Mouse (Mus musculus) neural tube, embryonic 13.5 days (tissue): ENCODE measurements around the gene Dusp1. TPM values are rescaled to one million over a fixed set of nuclear protein-coding genes. Genes with fewer than 3 reads are reported as not detected.

ENCODE experiments used
- ATAC-seq: fragments of 200-750 bp; cut with Nextera tagmentation; 2 replicates; pipeline ENCODE4 v1.8.0; 2017; ENCODE audit warnings: low read depth, mild to moderate bottlenecking, moderate TSS enrichment, moderate library complexity
- H3K27ac ChIP-seq: fragments of 300-500 bp; sonication (generic); replicated peaks from 2 replicates; pipeline ENCODE4 v1.5.1; 2015; ENCODE audit warnings: moderate library complexity, mild to moderate bottlenecking, inconsistent platforms
- H3K27me3 ChIP-seq: fragments of 300-500 bp; sonication (generic); 2 replicates; pipeline ENCODE4 v1.6.1; 2015; ENCODE audit warnings: mild to moderate bottlenecking, inconsistent platforms
- H3K36me3 ChIP-seq: fragments of 300-500 bp; sonication (generic); 2 replicates; pipeline ENCODE4 v1.6.1; 2015; ENCODE audit warnings: mild to moderate bottlenecking, inconsistent platforms
- H3K4me1 ChIP-seq: fragments of 300-500 bp; sonication (generic); replicated peaks from 2 replicates; pipeline ENCODE4 v1.6.1; 2015; ENCODE audit warnings: inconsistent platforms
- H3K4me2 ChIP-seq: fragments of 300-500 bp; sonication (generic); 2 replicates; pipeline ENCODE4 v1.6.1; 2015; ENCODE audit warnings: inconsistent platforms, mild to moderate bottlenecking, moderate library complexity
- H3K4me3 ChIP-seq: fragments of 300-500 bp; sonication (generic); 2 replicates; pipeline ENCODE4 v1.5.1; 2015; ENCODE audit warnings: mild to moderate bottlenecking, inconsistent platforms
- H3K9ac ChIP-seq: fragments of 300-500 bp; sonication (generic); 2 replicates; pipeline ENCODE4 v1.6.1; 2015; ENCODE audit warnings: moderate library complexity, mild to moderate bottlenecking, inconsistent platforms
- H3K9me3 ChIP-seq: fragments of 300-500 bp; sonication (generic); 2 replicates; pipeline ENCODE4 v1.6.1; 2016; ENCODE audit warnings: inconsistent platforms
- WGBS: fragments of 180-500 bp; shearing (Covaris S2); methylation state at CpG from one replicate; pipeline ENCODE4 v1.1.7; 2015; 5-methylcytosine and 5-hydroxymethylcytosine counted together
- polyA plus RNA-seq: library from polyadenylated mRNA; unstranded; fragments of >200 nt; fragmentation: Nextera tagmentation; extraction: Ambion mirVana; gene quantifications from 2 replicates; pipeline ENCODE4 v1.2.1, GENCODE M21; 2015

Gene Dusp1
- polyA plus RNA-seq, 1 experiment from 2014 or later = 36.8 TPM

DNA sequence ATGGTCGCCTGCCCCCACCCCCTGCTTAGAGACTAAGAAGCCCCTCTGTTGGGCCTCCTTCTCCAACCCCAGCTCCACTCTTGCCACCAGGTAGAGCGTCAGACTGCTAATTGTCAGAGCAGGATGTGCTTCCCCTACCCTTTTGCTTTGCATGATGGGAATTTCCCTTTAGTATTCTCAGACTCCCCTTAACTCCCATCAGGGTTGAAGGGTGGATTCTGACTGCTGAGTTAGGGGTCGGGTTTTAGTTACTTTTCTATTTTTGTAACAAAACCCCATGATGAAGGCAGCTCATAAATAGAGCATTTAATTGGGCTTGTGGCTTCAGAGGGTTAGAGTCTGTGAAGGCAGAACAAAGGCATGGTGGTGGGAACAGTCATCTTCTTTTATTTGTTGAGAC is 8.9 kb downstream of the Dusp1 start:
- Histone ChIP-seq H3K4me2 (no peak overlapping the region), H3K9ac (no peak overlapping the region), H3K9me3 (no peaks in the 10 kb centered on the region), H3K36me3 (no peaks in the 10 kb centered on the region), H3K4me1 (peaks cover 12% of the 10 kb centered on the region; the same call in 1 of the 2 replicates), H3K27me3 (0 out of 2 replicates have a peak, but pooled peaks cover 7% of the 10 kb centered on the region), H3K27ac (no peak overlapping the region), H3K4me3 (no peak overlapping the region)
- no peak for ATAC-seq
- 71% methylated on average over 3 of the region's 3 CpGs for WGBS

DNA sequence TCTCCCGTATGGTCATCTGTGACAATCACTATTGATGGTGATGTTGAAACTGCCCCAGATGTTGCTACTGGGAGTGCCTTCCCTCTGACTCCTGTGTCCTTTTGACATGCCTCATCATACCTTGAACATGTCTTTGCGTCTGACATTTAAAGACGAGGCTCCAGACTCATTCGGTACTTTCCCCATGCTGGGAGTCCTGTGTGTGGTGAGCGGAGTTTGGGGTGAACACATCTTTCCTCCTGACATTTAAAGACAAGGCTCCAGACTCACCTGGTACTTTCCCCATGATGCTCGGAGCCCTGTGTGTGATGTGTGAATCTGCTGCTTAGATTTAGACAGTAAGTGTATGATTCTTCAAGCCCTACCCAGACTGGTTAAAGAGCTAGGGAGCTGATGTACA is 10.8 kb downstream of the Dusp1 start:
- no peak overlapping the region for H3K27ac ChIP-seq
- H3K27me3 ChIP-seq = peaks cover 7% of the 10 kb centered on the region; the same call in 1 of the 2 replicates
- no peak overlapping the region for H3K4me2 ChIP-seq
- H3K9ac ChIP-seq = no peak overlapping the region
- no peaks in the 10 kb centered on the region for H3K9me3 ChIP-seq
- ATAC-seq = no peak
- no peaks in the 10 kb centered on the region for H3K36me3 ChIP-seq
- WGBS = 90% methylated on average over 6 of the region's 6 CpGs
- H3K4me1 ChIP-seq = peaks cover 12% of the 10 kb centered on the region; the same call in 1 of the 2 replicates
- no peak overlapping the region for H3K4me3 ChIP-seq

DNA sequence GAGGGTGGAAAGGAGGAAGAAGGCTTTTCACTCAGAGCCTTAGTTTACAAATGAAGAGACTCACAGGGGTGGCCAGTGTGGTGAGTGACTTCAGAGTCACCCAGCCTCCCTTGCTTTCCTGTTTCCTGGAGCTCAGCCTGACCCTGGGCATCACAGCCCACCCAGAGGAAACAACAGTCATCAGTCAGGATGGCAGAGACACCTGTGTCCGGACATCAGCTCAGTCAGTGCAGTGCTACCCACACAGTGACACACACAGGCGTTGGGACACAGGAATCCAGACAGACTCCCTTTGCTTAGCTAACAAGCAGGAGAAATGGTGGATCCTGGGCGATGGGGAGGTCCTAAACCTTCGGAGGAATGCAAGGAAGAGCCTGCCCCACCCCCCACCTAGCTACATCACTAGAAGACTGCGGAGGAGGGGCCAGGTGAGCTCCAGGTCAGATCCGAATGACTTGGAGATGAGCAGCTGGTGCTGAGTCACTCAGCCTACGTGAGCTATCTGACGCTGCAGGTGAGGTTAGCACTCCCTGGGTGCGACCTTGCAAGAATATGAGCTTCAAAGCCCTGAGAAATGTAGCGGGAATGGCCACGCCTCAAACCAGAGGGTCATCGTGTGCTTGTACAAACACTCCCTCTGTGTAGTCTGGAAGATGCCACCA is 12.6 kb downstream of the Dusp1 start:
- no peaks in the 10 kb centered on the region for H3K36me3 ChIP-seq
- no peak for ATAC-seq
- no peak overlapping the region for H3K9ac ChIP-seq
- no peak overlapping the region for H3K4me2 ChIP-seq
- no peaks in the 10 kb centered on the region for H3K9me3 ChIP-seq
- peaks cover 12% of the 10 kb centered on the region; the same call in 1 of the 2 replicates for H3K4me1 ChIP-seq
- H3K4me3 ChIP-seq = no peak overlapping the region
- 13% methylated on average over 12 of the region's 12 CpGs for WGBS
- H3K27ac ChIP-seq = no peak overlapping the region
- H3K27me3 ChIP-seq = peaks cover 7% of the 10 kb centered on the region; the same call in 1 of the 2 replicates

DNA sequence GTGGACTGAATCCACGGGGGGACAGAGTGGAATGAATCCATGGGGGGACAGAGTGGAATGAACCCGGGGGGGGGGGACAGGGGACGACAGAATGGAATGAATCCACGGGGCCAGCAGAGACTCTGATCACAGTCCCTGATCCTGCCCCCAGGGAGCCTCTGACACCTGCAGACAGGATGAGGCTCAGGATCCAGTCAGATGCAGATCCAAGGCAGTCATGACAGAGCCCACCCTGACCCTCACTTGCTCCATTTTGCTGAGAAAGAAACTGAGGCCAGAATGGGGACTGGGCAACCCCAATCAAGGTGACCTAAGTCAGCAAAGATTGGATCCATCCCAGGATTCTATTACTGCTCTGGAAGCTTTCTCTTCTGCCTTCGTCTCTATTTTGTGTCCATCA is 13.4 kb downstream of the Dusp1 start:
- Histone ChIP-seq H3K27me3 (peaks cover 7% of the 10 kb centered on the region; the same call in 1 of the 2 replicates), H3K27ac (no peak overlapping the region), H3K9ac (no peak overlapping the region), H3K4me2 (no peak overlapping the region), H3K9me3 (no peaks in the 10 kb centered on the region), H3K36me3 (no peaks in the 10 kb centered on the region), H3K4me3 (no peak overlapping the region), H3K4me1 (peaks cover 12% of the 10 kb centered on the region; the same call in 1 of the 2 replicates)
- no peak for ATAC-seq
- WGBS = 11% methylated on average over 4 of the region's 5 CpGs

DNA sequence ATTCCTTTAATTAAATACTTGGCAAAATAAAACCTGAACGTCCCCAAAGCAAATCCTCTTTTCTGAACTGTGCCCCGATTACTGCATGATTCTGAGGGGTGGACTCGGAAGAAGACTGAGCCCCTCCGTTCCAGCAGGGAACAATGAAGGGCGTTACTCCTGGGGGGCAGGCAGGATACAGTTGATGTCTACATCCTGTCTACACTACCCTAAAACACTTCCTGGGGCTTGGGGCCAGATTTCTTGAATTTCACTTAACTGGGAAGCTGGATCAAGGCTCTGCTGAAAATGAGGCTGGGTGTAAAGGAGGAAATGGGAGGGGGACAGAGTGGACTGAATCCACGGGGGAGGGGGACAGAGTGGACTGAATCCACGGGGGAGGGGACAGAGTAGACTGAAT is 14.2 kb downstream of the Dusp1 start:
- Histone ChIP-seq H3K4me3 (no peak overlapping the region), H3K9ac (no peak overlapping the region), H3K27me3 (peaks cover 7% of the 10 kb centered on the region; the same call in 1 of the 2 replicates), H3K27ac (no peak overlapping the region), H3K4me1 (peaks cover 12% of the 10 kb centered on the region; the same call in 1 of the 2 replicates), H3K36me3 (no peaks in the 10 kb centered on the region), H3K9me3 (no peaks in the 10 kb centered on the region), H3K4me2 (no peak overlapping the region)
- ATAC-seq = no peak
- WGBS = 38% methylated on average over 7 of the region's 7 CpGs

DNA sequence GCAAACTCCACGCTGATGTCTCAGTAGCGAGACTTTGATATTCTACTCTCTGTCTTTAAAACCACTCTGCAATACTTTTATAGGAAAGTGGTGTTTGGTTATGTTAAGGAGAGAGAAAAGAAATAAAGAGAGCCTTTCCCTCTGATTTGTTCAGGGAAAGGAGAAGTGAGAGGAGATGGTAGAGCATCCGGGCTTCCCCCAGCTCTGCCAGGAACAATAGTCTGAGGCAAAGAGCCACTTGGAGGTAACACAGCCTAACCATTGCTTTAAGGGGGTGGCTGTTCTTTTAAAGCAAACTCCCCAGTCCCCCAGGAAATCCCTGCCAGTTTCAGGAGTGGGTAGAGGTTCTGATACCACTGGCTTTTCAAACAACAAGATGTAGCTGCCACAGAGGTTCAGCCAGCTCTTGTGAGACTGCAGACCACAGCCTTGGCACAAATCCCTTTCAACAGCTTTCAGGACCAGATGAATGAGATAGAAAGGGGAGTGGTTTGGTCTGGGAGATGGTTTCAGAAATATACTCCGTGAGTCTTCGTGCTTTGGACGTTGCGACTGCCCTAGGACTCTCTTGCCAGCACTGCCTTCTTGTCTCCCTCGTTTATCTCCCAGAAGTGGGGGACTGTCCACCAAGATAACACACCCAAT is 17.5 kb downstream of the Dusp1 start:
- no peak for ATAC-seq
- H3K4me1 ChIP-seq = peaks cover 10% of the 10 kb centered on the region; the same call in 1 of the 2 replicates
- no peak overlapping the region for H3K9ac ChIP-seq
- peaks cover 5% of the 10 kb centered on the region; the same call in 1 of the 2 replicates for H3K27me3 ChIP-seq
- H3K9me3 ChIP-seq = no peaks in the 10 kb centered on the region
- no peak overlapping the region for H3K4me3 ChIP-seq
- no peak overlapping the region for H3K27ac ChIP-seq
- 88% methylated on average over 8 of the region's 8 CpGs for WGBS
- H3K4me2 ChIP-seq = no peak overlapping the region
- no peaks in the 10 kb centered on the region for H3K36me3 ChIP-seq

DNA sequence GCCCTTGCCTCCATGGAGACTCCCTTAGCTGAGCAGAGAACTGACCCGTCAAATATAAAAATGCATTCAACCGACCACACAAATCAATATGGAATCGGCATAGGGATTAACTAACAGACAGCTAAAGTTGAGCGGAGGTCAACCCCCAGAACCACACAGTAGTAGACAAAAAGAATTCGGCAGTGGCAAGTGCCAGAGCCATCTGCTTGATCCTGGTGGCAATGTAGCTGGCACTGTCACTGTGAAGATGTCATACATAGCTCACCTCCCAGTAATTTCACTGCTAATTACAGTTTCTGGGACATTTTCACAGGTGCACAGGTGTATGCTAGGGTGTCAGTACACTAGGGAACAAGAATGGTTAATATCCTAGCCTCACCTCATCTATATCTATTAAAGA is 21.8 kb downstream of the Dusp1 start:
- no peaks in the 10 kb centered on the region for H3K9me3 ChIP-seq
- H3K27ac ChIP-seq = no peak overlapping the region
- H3K4me1 ChIP-seq = no peaks in the 10 kb centered on the region
- no peak overlapping the region for H3K9ac ChIP-seq
- H3K4me3 ChIP-seq = no peak overlapping the region
- no peak for ATAC-seq
- no peak overlapping the region for H3K4me2 ChIP-seq
- WGBS = 80% methylated on average over 5 of the region's 5 CpGs
- H3K36me3 ChIP-seq = no peaks in the 10 kb centered on the region
- no peaks in the 10 kb centered on the region for H3K27me3 ChIP-seq

DNA sequence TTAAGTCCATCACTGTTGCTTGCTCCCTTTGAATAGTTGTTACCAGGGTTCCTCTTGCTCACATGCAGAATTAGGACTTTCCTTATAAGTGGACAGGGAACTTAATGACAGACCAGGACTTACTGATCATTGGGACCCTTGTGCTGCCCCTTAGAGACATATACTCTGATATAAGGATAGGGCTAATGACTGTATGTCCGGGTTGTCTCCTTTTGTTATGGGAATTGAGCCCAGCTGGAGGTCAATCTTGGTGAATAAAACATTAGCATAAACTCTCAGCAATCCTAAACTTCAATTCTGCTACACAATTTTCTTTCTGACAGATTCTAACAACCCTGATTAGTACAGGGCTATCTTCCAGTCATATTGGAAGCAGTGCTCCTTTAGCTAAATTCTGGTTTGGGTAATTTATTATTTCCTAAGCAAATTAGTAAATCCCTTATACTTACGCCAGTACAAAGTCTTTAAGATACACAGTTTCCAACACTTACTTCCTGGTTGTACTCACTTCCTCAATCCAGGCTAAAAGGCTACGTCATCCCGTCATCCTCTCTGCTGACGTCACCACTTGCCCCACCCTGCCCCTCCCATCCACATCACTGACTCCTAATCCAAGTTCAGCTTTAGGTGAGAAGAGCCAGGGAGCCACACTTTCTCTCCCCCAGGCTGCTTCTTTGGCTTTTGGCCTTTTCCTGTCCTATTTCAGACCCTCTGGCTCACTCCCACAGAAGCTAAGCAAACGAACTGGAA is 24.0 kb downstream of the Dusp1 start:
- ATAC-seq = no peak
- H3K4me3 ChIP-seq = no peak overlapping the region
- no peaks in the 10 kb centered on the region for H3K27me3 ChIP-seq
- no peak overlapping the region for H3K27ac ChIP-seq
- H3K9me3 ChIP-seq = no peaks in the 10 kb centered on the region
- 38% methylated on average over 6 of the region's 6 CpGs for WGBS
- no peaks in the 10 kb centered on the region for H3K36me3 ChIP-seq
- no peaks in the 10 kb centered on the region for H3K4me1 ChIP-seq
- H3K9ac ChIP-seq = no peak overlapping the region
- H3K4me2 ChIP-seq = no peak overlapping the region

DNA sequence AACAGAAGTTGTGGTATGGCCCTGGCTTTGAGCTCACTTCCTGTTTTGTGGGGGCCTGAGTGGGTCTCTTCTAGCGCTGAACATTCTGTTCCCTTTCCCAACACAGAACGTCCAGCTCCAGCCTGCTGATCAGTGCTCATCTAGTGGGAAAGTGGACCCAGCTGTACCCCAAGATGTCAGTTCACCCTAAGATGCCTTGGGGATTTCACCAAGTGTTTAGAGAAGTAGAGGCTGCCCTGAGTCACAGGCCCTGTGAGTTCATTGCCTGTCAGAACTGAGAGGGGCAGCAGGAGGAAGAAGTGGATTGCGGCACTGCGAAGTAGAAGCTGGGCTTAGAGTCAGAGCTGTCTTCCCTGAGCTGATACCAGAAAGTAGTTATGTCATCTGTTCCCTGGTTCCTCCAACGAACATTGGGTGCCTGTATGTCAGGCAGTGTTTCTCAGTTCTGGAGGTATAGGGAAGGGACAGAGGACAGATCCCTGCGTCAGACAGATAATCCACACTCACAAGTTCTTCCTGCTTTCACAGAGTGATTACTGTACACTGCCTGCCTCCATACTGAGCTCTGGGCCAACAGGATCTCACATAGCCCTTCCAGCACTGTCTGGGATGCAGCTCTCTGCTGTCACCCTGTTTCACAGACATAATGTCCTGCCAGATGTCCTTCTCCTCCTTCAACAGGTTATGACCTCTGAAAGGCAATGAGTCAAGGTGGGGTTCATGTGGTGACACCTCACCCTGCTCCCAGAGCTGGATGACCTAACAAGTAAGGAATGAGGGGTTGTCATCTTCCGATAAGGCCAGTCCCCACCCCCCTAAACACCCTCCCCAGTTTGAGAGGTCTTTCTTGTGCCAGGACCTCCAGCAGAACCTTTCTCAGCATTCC is 26.4 kb downstream of the Dusp1 start:
- Histone ChIP-seq H3K9me3 (no peaks in the 10 kb centered on the region), H3K36me3 (no peaks in the 10 kb centered on the region), H3K4me2 (no peak overlapping the region), H3K4me1 (peaks cover 2% of the 10 kb centered on the region; the same call in 1 of the 2 replicates), H3K4me3 (no peak overlapping the region), H3K9ac (no peak overlapping the region), H3K27ac (no peak overlapping the region), H3K27me3 (no peaks in the 10 kb centered on the region)
- ATAC-seq = no peak
- WGBS = 86% methylated on average over 7 of the region's 7 CpGs

DNA sequence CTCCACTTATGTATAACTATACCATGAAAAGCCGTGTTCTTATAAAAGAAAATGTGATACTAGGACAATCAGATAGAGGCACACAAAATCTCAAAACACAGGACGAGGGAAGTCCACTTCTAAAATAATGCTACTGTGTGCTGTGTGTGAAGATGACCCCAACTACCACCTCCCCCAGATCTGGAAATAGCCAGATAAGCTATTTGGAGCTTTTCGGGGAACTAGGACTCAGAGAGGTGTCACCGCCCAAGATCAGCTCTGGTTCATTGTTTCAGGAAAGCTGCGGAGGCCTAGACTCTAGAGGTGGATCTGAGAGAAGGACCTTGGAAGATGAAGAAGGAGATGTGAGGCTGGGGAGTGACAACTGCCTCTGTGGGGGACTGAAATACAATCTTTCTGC is 27.2 kb downstream of the Dusp1 start:
- 85% methylated on average over 5 of the region's 5 CpGs for WGBS
- no peaks in the 10 kb centered on the region for H3K36me3 ChIP-seq
- no peak for ATAC-seq

DNA sequence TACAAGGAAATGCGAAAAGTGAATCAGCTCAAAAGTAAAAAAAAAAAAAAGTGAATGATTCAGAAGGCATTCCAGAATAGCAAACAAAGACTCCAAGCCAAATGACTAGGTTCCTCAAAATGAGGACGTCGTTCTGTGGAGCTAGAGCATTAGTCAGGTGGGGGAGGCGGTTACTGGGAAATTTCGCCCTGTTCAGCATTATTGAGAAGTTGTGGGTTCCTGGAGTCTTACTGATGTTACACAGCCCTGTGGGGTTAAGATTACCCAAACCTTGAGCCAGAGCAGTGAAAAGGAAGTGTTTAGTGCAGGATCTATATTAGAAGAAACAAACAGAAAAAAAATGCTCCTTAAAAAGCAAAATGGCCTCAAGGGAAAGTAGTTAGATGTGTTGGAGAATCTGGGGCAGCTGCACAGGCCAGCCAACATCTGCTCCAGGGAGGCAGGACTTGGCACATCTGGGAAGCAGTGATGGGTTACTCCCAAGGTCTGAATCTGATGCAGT is 28.0 kb downstream of the Dusp1 start:
- WGBS = 80% methylated on average over 5 of the region's 5 CpGs
- no peak for ATAC-seq
- Histone ChIP-seq H3K9ac (no peak overlapping the region), H3K27me3 (no peaks in the 10 kb centered on the region), H3K9me3 (no peaks in the 10 kb centered on the region), H3K4me3 (no peak overlapping the region), H3K36me3 (no peaks in the 10 kb centered on the region), H3K27ac (no peak overlapping the region), H3K4me2 (no peak overlapping the region), H3K4me1 (peaks cover 4% of the 10 kb centered on the region; the same call in 1 of the 2 replicates)

More for the DNA sequence above, 27.2 kb downstream of the Dusp1 start:
- Histone ChIP-seq H3K9ac (no peak overlapping the region), H3K27ac (no peak overlapping the region), H3K27me3 (no peaks in the 10 kb centered on the region), H3K4me1 (peaks cover 4% of the 10 kb centered on the region; the same call in 1 of the 2 replicates), H3K4me3 (no peak overlapping the region), H3K4me2 (no peak overlapping the region), H3K9me3 (no peaks in the 10 kb centered on the region)
